Mouse (Mus musculus) heart, postnatal 0 days (tissue): ENCODE results near the gene Gm49630. TPM values are rescaled to one million over a fixed set of nuclear protein-coding genes. Genes with fewer than 3 reads are reported as not detected.
"Not testable (repeated sequence)": the region's sequence is repeated elsewhere in the genome, so short reads cannot be mapped to it uniquely, and the experiment has no call there.

Source experiments
- ATAC-seq: fragments of 200-750 bp; cut with Nextera tagmentation; 2 replicates; pipeline ENCODE4 v1.8.0; 2017; ENCODE audit warnings: low read depth, moderate number of reproducible peaks, moderate library complexity; ENCODE audit not compliant: insufficient read depth
- DNase-seq: peaks from one replicate; pipeline ENCODE4 v3.0.0-alpha.2; 2016; ENCODE audit warnings: low spot score
- H3K27ac ChIP-seq: fragments of 300-500 bp; sonication (generic); 2 replicates; pipeline ENCODE4 v1.5.1; 2014; ENCODE audit warnings: low read depth, mild to moderate bottlenecking
- H3K27me3 ChIP-seq: fragments of 300-500 bp; sonication (generic); 2 replicates; pipeline ENCODE4 v1.6.1; 2014; ENCODE audit warnings: low read length, mixed read lengths; ENCODE audit not compliant: control insufficient read depth, insufficient read depth
- H3K36me3 ChIP-seq: fragments of 300-500 bp; sonication (generic); replicated peaks from 2 replicates; pipeline ENCODE4 v1.6.1; 2014; ENCODE audit warnings: low read length, mixed read lengths; ENCODE audit not compliant: control insufficient read depth, insufficient read depth
- H3K4me1 ChIP-seq: fragments of 300-500 bp; sonication (generic); 2 replicates; pipeline ENCODE4 v1.6.1; 2014; ENCODE audit warnings: antibody characterized with exemption; ENCODE audit not compliant: control insufficient read depth, insufficient read depth
- H3K4me2 ChIP-seq: fragments of 300-500 bp; sonication (generic); 2 replicates; pipeline ENCODE4 v1.6.1; 2014; ENCODE audit warnings: low read depth, mild to moderate bottlenecking, low read length, moderate library complexity
- H3K4me3 ChIP-seq: fragments of 300-500 bp; sonication (generic); 2 replicates; pipeline ENCODE4 v1.5.1; 2014; ENCODE audit warnings: low read depth, low read length
- H3K9ac ChIP-seq: fragments of 300-500 bp; sonication (generic); replicated peaks from 2 replicates; pipeline ENCODE4 v1.6.1; 2014; ENCODE audit warnings: low read depth, low read length, mixed read lengths
- H3K9me3 ChIP-seq: fragments of 300-500 bp; sonication (generic); replicated peaks from 2 replicates; pipeline ENCODE4 v1.6.1; 2016; ENCODE audit warnings: low read length; ENCODE audit not compliant: control insufficient read depth
- CTCF ChIP-seq: IDR thresholded peaks from 2 replicates; pipeline ENCODE4 v1.5.1; 2016; ENCODE audit warnings: antibody characterized with exemption, control low read depth, low read depth
- WGBS: fragments of 180-500 bp; shearing (Covaris S2); extraction: QIAGEN DNeasy Blood & Tissue Kit; methylation state at CpG from one replicate; pipeline ENCODE4 v1.1.7; 2014; 5-methylcytosine and 5-hydroxymethylcytosine counted together
- polyA plus RNA-seq: library from polyadenylated mRNA; unstranded; fragments of >200 nt; fragmentation: Nextera tagmentation; extraction: Ambion mirVana; gene quantifications from 2 replicates; pipeline ENCODE4 v1.2.1, GENCODE M21; 2015
- total RNA-seq: library from RNA; depleted of rRNA; stranded (reverse); fragments of >200 nt; gene quantifications from 2 replicates; pipeline ENCODE4 v1.2.3, GENCODE M21; 2014; ENCODE audit warnings: low replicate concordance; rRNA removed

Gene Gm49630
- total and polyA plus RNA-seq, 2 experiments from 2014 or later: not detected

DNA sequence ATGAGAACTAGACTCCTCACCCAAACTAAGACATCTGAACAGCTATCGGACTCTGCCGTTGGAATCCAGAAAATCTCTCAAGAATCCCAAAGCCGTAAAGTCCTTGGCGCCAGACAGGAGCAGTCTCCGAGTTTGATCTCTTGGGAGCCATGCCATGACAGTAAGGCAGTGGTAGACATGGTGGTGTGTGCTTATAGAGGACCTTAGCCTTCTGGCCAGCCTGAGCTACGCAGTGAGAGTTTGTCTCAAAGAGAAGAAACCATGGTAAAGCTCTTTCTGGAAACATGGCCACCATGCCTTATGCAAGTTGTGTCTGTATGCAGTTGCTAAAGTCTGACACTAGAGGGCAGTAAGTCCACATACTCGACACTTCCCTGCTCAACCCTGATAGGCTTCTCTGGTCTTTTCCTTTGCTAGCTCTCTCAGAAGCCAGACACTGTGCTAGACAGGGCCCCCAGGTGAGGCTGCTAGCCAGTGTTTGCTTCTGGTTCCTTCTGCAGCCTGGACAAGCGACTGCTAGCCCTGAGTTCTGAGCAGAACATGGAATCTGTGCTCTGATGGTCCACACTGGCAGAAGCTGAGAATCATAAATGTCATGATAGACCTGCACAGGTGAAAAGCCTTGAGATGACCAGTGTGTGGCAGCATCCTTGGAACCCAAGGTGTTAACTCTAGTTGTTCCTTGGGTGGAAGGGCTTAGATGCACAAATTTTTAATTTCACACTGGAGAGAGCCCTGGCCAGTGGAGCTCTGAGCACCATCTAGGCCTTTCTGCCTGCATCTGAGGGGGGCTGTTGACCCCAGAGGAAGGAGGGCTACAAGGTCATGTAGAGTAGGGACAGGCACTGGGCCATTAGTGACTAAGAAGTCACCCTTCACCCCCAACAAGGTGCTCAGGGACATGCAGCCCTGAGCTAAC, 65.2 kb downstream of the Gm49630 start:
- not testable (repeated sequence) for DNase-seq, H3K9ac ChIP-seq, H3K27ac ChIP-seq, H3K4me3 ChIP-seq, H3K4me2 ChIP-seq, H3K36me3 ChIP-seq, H3K27me3 ChIP-seq, H3K9me3 ChIP-seq, H3K4me1 ChIP-seq
- peak; percentile 40; the same call in 1 of the 2 replicates for TF ChIP-seq CTCF
- peak; percentile 77 for ATAC-seq
- WGBS: 44% methylated on average over 8 of the region's 8 CpGs

Other genes with a start within 250 kb of the Gm49630 start
- gene Rps6ka2, start 201.9 kb downstream of the Gm49630 start, total RNA-seq: 36.4 and 37.4 TPM in 2 replicates
- gene Rps6ka2, start 201.9 kb downstream of the Gm49630 start, polyA plus RNA-seq: 13.6 and 14.3 TPM in 2 replicates
- gene Tcp10a, start 47.3 kb downstream of the Gm49630 start, total RNA-seq: not detected in 2 replicates
- 0.07 TPM in 1 of 2 replicates, not detected in the other for gene Tcp10a, start 47.3 kb downstream of the Gm49630 start, polyA plus RNA-seq
- not detected in 2 replicates for gene Ttll2, start 19.3 kb downstream of the Gm49630 start, total RNA-seq
- not detected in 2 replicates for gene Ttll2, start 19.3 kb downstream of the Gm49630 start, polyA plus RNA-seq
- gene Unc93a2, start 13.5 kb upstream of the Gm49630 start, total RNA-seq: not detected in 2 replicates
- gene Unc93a2, start 13.5 kb upstream of the Gm49630 start, polyA plus RNA-seq: not detected in 2 replicates